Mouse (Mus musculus): ENCODE results near the gene Unc13b. TPM values are rescaled to one million over a fixed set of nuclear protein-coding genes. Genes with fewer than 3 reads are reported as not detected.

Unc13b gene
- polyA plus RNA-seq, 1 experiment from 2014 or later, result 5.4 TPM

- Histone ChIP-seq H3K4me1 (replicated peaks; ENCODE audit: control insufficient read depth, insufficient read depth, low read length) (peaks cover 18% of the 10 kb centered on the region), H3K9me3 (ENCODE audit: control insufficient read depth, low read length) (no peaks in the 10 kb centered on the region), H3K9ac (ENCODE audit: low read length) (peak overlapping the region; percentile 36), H3K27me3 (ENCODE audit: control insufficient read depth, insufficient read depth, low read depth, low read length) (no peaks in the 10 kb centered on the region), H3K4me3 (ENCODE audit: low read length) (peak overlapping the region; percentile 70), H3K36me3 (ENCODE audit: control insufficient read depth, insufficient read depth, low read length) (no peaks in the 10 kb centered on the region), H3K4me2 (ENCODE audit: low read depth, low read length) (peak overlapping the region; percentile 59), H3K27ac (ENCODE audit: low read length) (peak overlapping the region; percentile 81)
- ATAC-seq (ENCODE audit: low read depth), result no peak
- 25% methylated on average over 4 of the region's 4 CpGs for WGBS
These were observed 14.1 kb upstream of the Unc13b start for GRCm38 (mm10) chr4:43044673-43045072.

DNA sequence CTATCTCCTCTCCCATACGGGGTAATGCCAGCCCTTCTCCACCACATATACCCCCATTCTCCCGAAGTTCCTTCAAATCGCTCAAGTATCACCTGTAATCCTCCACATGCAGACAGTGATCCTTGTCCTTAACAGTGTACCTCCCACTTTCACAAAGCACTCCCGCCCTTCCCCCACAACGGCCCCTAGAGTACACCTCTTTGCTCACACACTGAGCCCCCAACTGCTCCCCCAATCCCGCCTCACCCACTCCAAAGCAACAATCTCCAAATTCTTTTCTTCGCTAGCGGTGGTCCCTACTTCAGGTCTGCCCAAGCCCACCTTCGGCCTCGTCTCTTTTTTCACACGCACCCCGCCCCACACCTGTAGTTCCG lies 13.5 kb upstream of the Unc13b start:
- H3K27me3 ChIP-seq (ENCODE audit: control insufficient read depth, insufficient read depth, low read depth, low read length), result no peaks in the 10 kb centered on the region
- peak; percentile 1; the same call in 1 of the 2 replicates for ATAC-seq (ENCODE audit: low read depth)
- peak overlapping the region; percentile 70 for H3K4me3 ChIP-seq (ENCODE audit: low read length)
- no peaks in the 10 kb centered on the region for H3K9me3 ChIP-seq (ENCODE audit: control insufficient read depth, low read length)
- H3K4me2 ChIP-seq (ENCODE audit: low read depth, low read length), result peak overlapping the region; percentile 59
- no peaks in the 10 kb centered on the region for H3K36me3 ChIP-seq (ENCODE audit: control insufficient read depth, insufficient read depth, low read length)
- peak overlapping the region; percentile 36 for H3K9ac ChIP-seq (ENCODE audit: low read length)
- H3K4me1 ChIP-seq (replicated peaks; ENCODE audit: control insufficient read depth, insufficient read depth, low read length), result peaks cover 18% of the 10 kb centered on the region
- peak overlapping the region; percentile 81; the same call in 1 of the 2 replicates for H3K27ac ChIP-seq (ENCODE audit: low read length)
- 4% methylated on average over 13 of the region's 13 CpGs for WGBS

DNA sequence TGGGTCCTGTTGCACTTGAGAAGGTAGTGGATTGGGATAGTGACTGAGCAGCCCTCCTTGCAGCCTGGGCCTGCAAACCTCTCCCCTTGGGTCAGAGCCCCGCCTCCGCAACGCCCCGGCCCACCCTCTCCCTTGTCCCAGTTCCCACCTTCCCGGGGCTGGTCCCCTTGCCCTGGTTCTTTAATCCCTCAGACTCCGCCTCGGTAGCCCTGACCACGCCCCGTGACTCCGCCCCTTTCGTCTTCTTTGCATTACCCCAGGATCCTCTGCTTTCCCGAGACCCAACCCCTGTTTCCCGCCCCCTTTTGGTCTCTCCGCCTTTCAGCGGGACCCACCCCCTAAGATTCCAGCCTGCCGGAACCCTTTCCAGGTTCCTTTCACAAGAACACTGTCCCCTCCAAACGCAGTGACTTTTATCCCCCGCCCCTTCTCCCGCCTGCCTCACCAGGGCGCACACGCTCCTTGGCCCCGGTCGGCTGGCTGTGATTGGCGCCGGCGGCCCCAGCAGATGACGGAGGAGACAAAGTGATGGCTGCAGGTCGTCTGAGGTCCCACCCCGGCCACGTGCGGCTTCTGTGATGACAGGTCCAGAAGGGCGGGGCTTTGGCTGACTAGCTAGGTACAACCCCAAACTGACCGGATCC lies 13.0 kb upstream of the Unc13b start, which contains the start of gene Fam214b:
TSS of gene Fam214b (minus strand) at position 562 of the 644 bp plus-strand sequence.
- Histone ChIP-seq H3K4me2 (ENCODE audit: low read depth, low read length) (peak within 1 kb of the TSS; percentile 59), H3K36me3 (ENCODE audit: control insufficient read depth, insufficient read depth, low read length) (no peaks in the 10 kb centered on the region), H3K4me3 (ENCODE audit: low read length) (peak within 1 kb of the TSS; percentile 70), H3K9ac (ENCODE audit: low read length) (peak within 1 kb of the TSS; percentile 66), H3K27me3 (ENCODE audit: control insufficient read depth, insufficient read depth, low read depth, low read length) (no peaks in the 10 kb centered on the region), H3K27ac (ENCODE audit: low read length) (peak within 1 kb of the TSS; percentile 81), H3K4me1 (replicated peaks; ENCODE audit: control insufficient read depth, insufficient read depth, low read length) (peaks cover 18% of the 10 kb centered on the region), H3K9me3 (ENCODE audit: control insufficient read depth, low read length) (no peaks in the 10 kb centered on the region)
- ATAC-seq (ENCODE audit: low read depth), result peak; percentile 95
- 0% methylated on average over 33 of the region's 33 CpGs for WGBS

GRCm38 (mm10) chr4:43046607-43047006 lies 12.1 kb upstream of the Unc13b start:
- 48% methylated on average over 5 of the region's 5 CpGs for WGBS
- H3K9ac ChIP-seq (ENCODE audit: low read length), result no peak overlapping the region
- ATAC-seq (ENCODE audit: low read depth), result no peak
- no peaks in the 10 kb centered on the region for H3K36me3 ChIP-seq (ENCODE audit: control insufficient read depth, insufficient read depth, low read length)
- no peak overlapping the region for H3K4me3 ChIP-seq (ENCODE audit: low read length)
- H3K4me1 ChIP-seq (replicated peaks; ENCODE audit: control insufficient read depth, insufficient read depth, low read length), result peaks cover 18% of the 10 kb centered on the region
- H3K27ac ChIP-seq (ENCODE audit: low read length), result no peak overlapping the region
- H3K4me2 ChIP-seq (ENCODE audit: low read depth, low read length), result peak overlapping the region; percentile 59
- H3K9me3 ChIP-seq (ENCODE audit: control insufficient read depth, low read length), result no peaks in the 10 kb centered on the region
- H3K27me3 ChIP-seq (ENCODE audit: control insufficient read depth, insufficient read depth, low read depth, low read length), result no peaks in the 10 kb centered on the region

DNA sequence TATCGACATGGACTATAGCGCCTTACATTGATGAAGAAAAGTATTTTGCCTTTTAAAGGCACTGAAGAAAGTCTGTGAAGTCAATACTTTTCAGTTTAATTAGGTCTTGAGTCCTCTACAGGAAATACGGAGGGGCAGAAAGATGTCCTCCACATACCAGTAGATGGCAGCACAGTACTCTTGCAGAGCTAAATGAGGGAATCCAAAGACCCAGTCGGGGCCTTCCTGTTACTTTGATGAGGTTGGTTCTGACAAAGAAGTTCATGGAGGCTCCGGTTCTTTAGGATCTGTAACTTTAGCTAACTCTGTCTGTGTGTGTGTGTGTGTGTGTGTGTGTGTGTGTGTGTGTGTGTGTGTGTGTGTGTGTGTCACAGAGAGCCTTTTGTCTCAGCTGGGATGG lies 11.5 kb upstream of the Unc13b start:
- WGBS, result 6% methylated on average over 5 of the region's 5 CpGs
- Histone ChIP-seq H3K4me3 (ENCODE audit: low read length) (no peak overlapping the region), H3K27me3 (ENCODE audit: control insufficient read depth, insufficient read depth, low read depth, low read length) (no peaks in the 10 kb centered on the region), H3K27ac (ENCODE audit: low read length) (no peak overlapping the region), H3K9me3 (ENCODE audit: control insufficient read depth, low read length) (no peaks in the 10 kb centered on the region), H3K4me2 (ENCODE audit: low read depth, low read length) (no peak overlapping the region), H3K9ac (ENCODE audit: low read length) (no peak overlapping the region), H3K36me3 (ENCODE audit: control insufficient read depth, insufficient read depth, low read length) (no peaks in the 10 kb centered on the region), H3K4me1 (replicated peaks; ENCODE audit: control insufficient read depth, insufficient read depth, low read length) (peaks cover 18% of the 10 kb centered on the region)
- no peak for ATAC-seq (ENCODE audit: low read depth)

GRCm38 (mm10) chr4:43052627-43053026 lies 6.1 kb upstream of the Unc13b start:
- 0 out of 2 replicates have a peak, but pooled peaks have one; percentile 28 for ATAC-seq (ENCODE audit: low read depth)
- H3K27ac ChIP-seq (ENCODE audit: low read length), result no peak overlapping the region
- no peaks in the 10 kb centered on the region for H3K9me3 ChIP-seq (ENCODE audit: control insufficient read depth, low read length)
- no peak overlapping the region for H3K4me3 ChIP-seq (ENCODE audit: low read length)
- WGBS, result 12% methylated on average over 4 of the region's 4 CpGs
- no peak overlapping the region for H3K4me2 ChIP-seq (ENCODE audit: low read depth, low read length)
- no peaks in the 10 kb centered on the region for H3K27me3 ChIP-seq (ENCODE audit: control insufficient read depth, insufficient read depth, low read depth, low read length)
- H3K9ac ChIP-seq (ENCODE audit: low read length), result no peak overlapping the region
- no peaks in the 10 kb centered on the region for H3K36me3 ChIP-seq (ENCODE audit: control insufficient read depth, insufficient read depth, low read length)
- no peaks in the 10 kb centered on the region for H3K4me1 ChIP-seq (replicated peaks; ENCODE audit: control insufficient read depth, insufficient read depth, low read length)

- 82% methylated on average over 5 of the region's 5 CpGs for WGBS
- no peaks in the 10 kb centered on the region for H3K9me3 ChIP-seq (ENCODE audit: control insufficient read depth, low read length)
- ATAC-seq (ENCODE audit: low read depth), result no peak
These were observed 1.1 kb upstream of the Unc13b start for GRCm38 (mm10) chr4:43057654-43058053.

GRCm38 (mm10) chr4:43058392-43058752 lies 381 bp upstream of the Unc13b start:
- peak; percentile 10; the same call in 1 of the 2 replicates for ATAC-seq (ENCODE audit: low read depth)

More at GRCm38 (mm10) chr4:43057654-43058053, 1.1 kb upstream of the Unc13b start:
- Histone ChIP-seq H3K36me3 (ENCODE audit: control insufficient read depth, insufficient read depth, low read length) (no peaks in the 10 kb centered on the region), H3K4me2 (ENCODE audit: low read depth, low read length) (no peak overlapping the region), H3K27ac (ENCODE audit: low read length) (no peak overlapping the region), H3K4me3 (ENCODE audit: low read length) (no peak overlapping the region), H3K9ac (ENCODE audit: low read length) (no peak overlapping the region), H3K4me1 (replicated peaks; ENCODE audit: control insufficient read depth, insufficient read depth, low read length) (peaks cover 7% of the 10 kb centered on the region; the same call in 1 of the 2 replicates), H3K27me3 (ENCODE audit: control insufficient read depth, insufficient read depth, low read depth, low read length) (peaks cover 13% of the 10 kb centered on the region)

DNA sequence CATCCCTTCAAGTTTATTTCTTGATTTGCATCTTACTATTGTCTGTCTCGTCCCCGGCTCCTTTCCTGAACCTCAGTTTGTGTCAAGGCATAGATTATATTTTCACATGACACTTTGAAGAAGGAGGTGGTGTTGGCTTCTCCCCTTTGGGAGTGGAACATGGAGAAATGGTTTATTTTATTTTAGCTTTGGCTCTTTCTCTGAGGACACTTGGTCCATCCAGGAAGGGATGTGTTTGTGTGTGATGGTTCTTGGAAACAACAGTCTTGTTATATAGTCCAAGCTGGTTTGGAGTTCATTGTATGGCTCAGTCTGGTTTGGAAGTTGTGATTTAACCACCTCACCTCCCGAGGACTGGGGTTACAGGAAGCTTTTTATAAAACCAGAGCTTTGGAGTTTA lies 944 bp downstream of the Unc13b start:
- no peak overlapping the region; the same call in 1 of the 2 replicates for H3K9ac ChIP-seq (ENCODE audit: low read length)
- H3K27me3 ChIP-seq (ENCODE audit: control insufficient read depth, insufficient read depth, low read depth, low read length), result peaks cover 13% of the 10 kb centered on the region
- ATAC-seq (ENCODE audit: low read depth), result no peak
- peak overlapping the region; percentile 73 for H3K4me3 ChIP-seq (ENCODE audit: low read length)
- H3K4me1 ChIP-seq (replicated peaks; ENCODE audit: control insufficient read depth, insufficient read depth, low read length), result peaks cover 7% of the 10 kb centered on the region; the same call in 1 of the 2 replicates
- H3K9me3 ChIP-seq (ENCODE audit: control insufficient read depth, low read length), result no peaks in the 10 kb centered on the region
- WGBS, result 35% methylated on average over 3 of the region's 3 CpGs
- H3K36me3 ChIP-seq (ENCODE audit: control insufficient read depth, insufficient read depth, low read length), result no peaks in the 10 kb centered on the region
- H3K4me2 ChIP-seq (ENCODE audit: low read depth, low read length), result peak overlapping the region; percentile 88
- no peak overlapping the region for H3K27ac ChIP-seq (ENCODE audit: low read length)

More at GRCm38 (mm10) chr4:43058392-43058752, 381 bp upstream of the Unc13b start:
- H3K4me1 ChIP-seq (replicated peaks; ENCODE audit: control insufficient read depth, insufficient read depth, low read length), result peaks cover 7% of the 10 kb centered on the region; the same call in 1 of the 2 replicates
- H3K9ac ChIP-seq (ENCODE audit: low read length), result no peak overlapping the region
- peaks cover 13% of the 10 kb centered on the region for H3K27me3 ChIP-seq (ENCODE audit: control insufficient read depth, insufficient read depth, low read depth, low read length)
- peak overlapping the region; percentile 73 for H3K4me3 ChIP-seq (ENCODE audit: low read length)
- no peak overlapping the region for H3K27ac ChIP-seq (ENCODE audit: low read length)
- no peaks in the 10 kb centered on the region for H3K9me3 ChIP-seq (ENCODE audit: control insufficient read depth, low read length)
- H3K36me3 ChIP-seq (ENCODE audit: control insufficient read depth, insufficient read depth, low read length), result no peaks in the 10 kb centered on the region
- H3K4me2 ChIP-seq (ENCODE audit: low read depth, low read length), result peak overlapping the region; percentile 88
- WGBS, result 18% methylated on average over 8 of the region's 8 CpGs

Data from lung, embryonic 16.5 days (tissue).